Mouse (Mus musculus) midbrain, embryonic 11.5 days (tissue): ENCODE measurements around the gene Palm. TPM values are rescaled to one million over a fixed set of nuclear protein-coding genes. Genes with fewer than 3 reads are reported as not detected.

ENCODE experiments used
- ATAC-seq: fragments of 200-750 bp; cut with Nextera tagmentation; 2 replicates; pipeline ENCODE4 v1.8.0; 2017; ENCODE audit warnings: moderate TSS enrichment, moderate library complexity; ENCODE audit not compliant: low FRiP score
- DNase-seq: peaks from one replicate; pipeline ENCODE4 v3.0.0; 2015; ENCODE audit warnings: low spot score; ENCODE audit errors: missing footprints
- H3K27ac ChIP-seq: fragments of 300-500 bp; sonication (generic); 2 replicates; pipeline ENCODE4 v1.5.1; 2014; ENCODE audit warnings: low read depth, low read length
- H3K27me3 ChIP-seq: fragments of 300-500 bp; sonication (generic); 2 replicates; pipeline ENCODE4 v1.6.1; 2014; ENCODE audit warnings: mild to moderate bottlenecking, low read length, moderate library complexity, mixed read lengths; ENCODE audit not compliant: control insufficient read depth, insufficient read depth
- H3K36me3 ChIP-seq: fragments of 300-500 bp; sonication (generic); 2 replicates; pipeline ENCODE4 v1.6.1; 2014; ENCODE audit warnings: mild to moderate bottlenecking, low read length, moderate library complexity, mixed read lengths; ENCODE audit not compliant: control insufficient read depth, insufficient read depth
- H3K4me1 ChIP-seq: fragments of 300-500 bp; sonication (generic); 2 replicates; pipeline ENCODE4 v1.6.1; 2014; ENCODE audit warnings: low read length; ENCODE audit not compliant: control insufficient read depth, insufficient read depth
- H3K4me2 ChIP-seq: fragments of 300-500 bp; sonication (generic); 2 replicates; pipeline ENCODE4 v1.6.1; 2014; ENCODE audit warnings: mild to moderate bottlenecking, moderate library complexity
- H3K4me3 ChIP-seq: fragments of 300-500 bp; sonication (generic); 2 replicates; pipeline ENCODE4 v1.5.1; 2014; ENCODE audit warnings: low read depth, low read length
- H3K9ac ChIP-seq: fragments of 300-500 bp; sonication (generic); 2 replicates; pipeline ENCODE4 v1.6.1; 2014; ENCODE audit warnings: low read length
- H3K9me3 ChIP-seq: fragments of 300-500 bp; sonication (generic); 2 replicates; pipeline ENCODE4 v1.6.1; 2016; ENCODE audit warnings: low read length; ENCODE audit not compliant: control insufficient read depth
- WGBS: fragments of 180-500 bp; shearing (Covaris S2); extraction: QIAGEN DNeasy Blood & Tissue Kit; methylation state at CpG from one replicate; pipeline ENCODE4 v1.1.7; 2014; 5-methylcytosine and 5-hydroxymethylcytosine counted together
- polyA plus RNA-seq: library from polyadenylated mRNA; unstranded; fragments of >200 nt; fragmentation: Nextera tagmentation; extraction: Ambion mirVana; gene quantifications from 2 replicates; pipeline ENCODE4 v1.2.1, GENCODE M21; 2014

Palm gene
- polyA plus RNA-seq, 1 experiment from 2014 or later, result 129 TPM

DNA sequence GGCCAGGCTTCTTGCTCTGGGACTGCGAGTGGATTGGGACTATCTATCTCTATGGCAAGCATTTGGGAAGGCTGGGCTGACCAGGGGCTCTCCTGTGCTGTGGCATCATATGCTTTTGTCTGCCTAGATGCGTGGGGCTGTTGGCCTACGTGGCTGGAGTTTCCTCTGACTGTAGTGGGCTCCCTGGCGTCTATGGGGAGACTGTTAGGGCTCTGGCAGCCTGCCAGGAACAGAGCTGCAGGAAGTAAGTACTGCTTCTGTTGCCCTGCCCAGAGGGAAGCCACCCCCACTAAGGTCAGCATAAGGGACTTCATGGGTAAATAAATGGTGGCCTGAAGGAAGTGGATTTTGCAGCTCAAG, 64.1 kb downstream of the Palm start:
- H3K9ac ChIP-seq, result peak overlapping the region; percentile 100; the same call in 1 of the 2 replicates
- DNase-seq, result no peak
- 64% methylated on average over 4 of the region's 4 CpGs for WGBS

GRCm38 (mm10) chr10:79857894-79858293, 64.5 kb downstream of the Palm start:
- Histone ChIP-seq H3K4me3 (no peak overlapping the region), H3K36me3 (peaks cover 41% of the 10 kb centered on the region), H3K27ac (no peak overlapping the region), H3K4me2 (peak overlapping the region; percentile 97; the same call in 1 of the 2 replicates), H3K27me3 (no peaks in the 10 kb centered on the region), H3K9me3 (no peaks in the 10 kb centered on the region), H3K9ac (peak overlapping the region; percentile 14; the same call in 1 of the 2 replicates), H3K4me1 (peaks cover 29% of the 10 kb centered on the region)
- no peak for ATAC-seq
- no peak for DNase-seq
- 86% methylated on average over 2 of the region's 2 CpGs for WGBS

More for the DNA sequence above, 64.1 kb downstream of the Palm start:
- Histone ChIP-seq H3K4me3 (peak overlapping the region; percentile 100), H3K36me3 (peaks cover 36% of the 10 kb centered on the region), H3K27me3 (no peaks in the 10 kb centered on the region), H3K27ac (no peak overlapping the region), H3K4me2 (peak overlapping the region; percentile 97), H3K4me1 (peaks cover 34% of the 10 kb centered on the region), H3K9me3 (no peaks in the 10 kb centered on the region)
- ATAC-seq, result no peak

GRCm38 (mm10) chr10:79858416-79859074, 65.2 kb downstream of the Palm start:
- H3K4me3 ChIP-seq, result no peak overlapping the region
- ATAC-seq, result no peak
- H3K4me1 ChIP-seq, result peaks cover 25% of the 10 kb centered on the region
- no peaks in the 10 kb centered on the region for H3K9me3 ChIP-seq
- 75% methylated on average over 17 of the region's 17 CpGs for WGBS
- H3K4me2 ChIP-seq, result no peak overlapping the region
- peaks cover 46% of the 10 kb centered on the region for H3K36me3 ChIP-seq
- H3K27ac ChIP-seq, result no peak overlapping the region
- H3K27me3 ChIP-seq, result no peaks in the 10 kb centered on the region
- DNase-seq, result no peak
- H3K9ac ChIP-seq, result no peak overlapping the region

GRCm38 (mm10) chr10:79859116-79859515, 65.7 kb downstream of the Palm start:
- Histone ChIP-seq H3K4me1 (peaks cover 25% of the 10 kb centered on the region), H3K27ac (no peak overlapping the region), H3K4me3 (no peak overlapping the region), H3K9me3 (no peaks in the 10 kb centered on the region), H3K9ac (no peak overlapping the region), H3K36me3 (peaks cover 46% of the 10 kb centered on the region), H3K27me3 (no peaks in the 10 kb centered on the region), H3K4me2 (no peak overlapping the region)
- DNase-seq (no peak), ATAC-seq (no peak)
- 92% methylated on average over 11 of the region's 11 CpGs for WGBS

DNA sequence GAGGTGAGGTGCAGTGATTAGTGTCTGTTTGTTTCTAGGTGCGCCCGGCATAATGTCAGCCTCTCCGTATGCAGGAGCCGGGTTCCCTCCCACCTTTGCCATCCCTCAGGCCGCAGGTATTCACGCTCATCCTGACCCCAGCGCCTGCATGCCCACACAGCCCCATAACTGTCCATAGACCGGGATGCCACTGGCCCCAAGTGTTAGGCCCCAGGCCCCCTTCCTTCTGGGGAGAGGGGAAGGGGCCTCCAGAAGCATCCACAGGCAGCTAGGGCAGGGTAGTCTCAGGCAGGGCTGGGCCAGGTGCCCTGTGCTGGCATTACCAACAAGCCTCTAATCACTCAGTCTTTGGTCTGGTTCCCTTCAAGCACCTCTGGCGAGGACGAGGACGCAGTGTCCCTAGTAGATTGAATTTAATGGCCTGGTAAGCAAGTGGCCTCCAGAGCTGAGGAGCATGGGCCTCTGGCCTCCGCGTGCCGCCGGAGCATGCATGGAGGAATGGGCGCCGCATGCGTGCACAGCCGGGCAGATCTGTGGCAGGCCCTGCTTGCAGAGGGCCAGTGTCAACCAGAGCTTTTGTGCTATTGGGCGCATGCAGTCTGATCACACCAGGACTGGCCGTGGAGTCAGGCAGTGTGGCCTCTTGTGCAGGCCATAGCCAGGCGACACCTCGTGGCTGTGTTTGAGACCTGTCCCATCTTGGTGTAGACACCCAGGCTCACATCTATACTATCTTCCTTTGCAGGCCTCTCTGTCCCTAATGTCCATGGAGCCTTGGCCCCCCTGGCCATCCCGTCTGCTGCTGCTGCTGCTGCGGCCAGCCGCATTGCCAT, 66.9 kb downstream of the Palm start:
- DNase-seq (no peak), ATAC-seq (no peak)
- Histone ChIP-seq H3K4me2 (no peak overlapping the region), H3K9me3 (no peaks in the 10 kb centered on the region), H3K4me3 (no peak overlapping the region), H3K9ac (no peak overlapping the region), H3K36me3 (peaks cover 48% of the 10 kb centered on the region), H3K27ac (no peak overlapping the region), H3K27me3 (no peaks in the 10 kb centered on the region), H3K4me1 (peaks cover 25% of the 10 kb centered on the region)
- WGBS, result 93% methylated on average over 26 of the region's 26 CpGs

DNA sequence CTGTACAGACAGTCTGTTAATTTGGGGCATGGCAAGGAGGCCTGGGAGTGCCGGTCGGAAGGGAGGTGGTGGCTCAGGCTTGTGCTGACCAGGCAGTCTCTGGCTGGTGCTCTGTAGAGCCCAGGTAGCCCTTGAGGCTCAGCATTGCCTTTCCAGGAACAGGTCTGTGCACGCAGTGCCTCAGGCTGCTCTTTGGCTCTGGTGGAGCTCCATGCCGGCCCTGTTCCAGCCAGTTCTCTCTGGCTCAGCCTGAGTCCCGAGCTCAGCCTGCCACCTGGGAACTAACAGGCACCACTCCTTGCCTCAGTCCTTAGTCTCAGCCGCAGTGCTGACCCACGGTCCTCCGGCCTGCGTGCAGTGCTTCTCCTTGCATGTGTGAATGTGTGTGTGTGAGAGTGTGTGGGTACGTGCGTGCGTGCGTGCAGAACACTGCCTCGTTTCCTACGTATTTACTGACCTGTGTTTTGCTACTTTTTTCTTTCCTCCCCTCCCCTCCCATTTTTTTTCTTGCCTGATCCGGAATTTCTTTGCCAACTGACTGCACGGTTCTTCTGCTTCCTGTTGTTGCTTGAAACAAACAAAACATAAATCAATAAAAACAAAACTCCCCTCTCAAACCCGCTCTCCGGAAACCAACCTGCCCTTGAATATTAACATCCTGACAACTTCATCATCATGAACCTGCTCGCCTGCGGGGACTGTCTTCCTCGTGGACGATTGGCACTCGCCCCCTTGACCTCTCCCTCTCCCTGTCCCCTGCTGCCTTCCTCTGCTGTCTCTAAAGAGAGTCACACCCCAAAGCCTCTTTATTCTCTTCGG, 68.1 kb downstream of the Palm start:
- WGBS, result 85% methylated on average over 25 of the region's 25 CpGs
- DNase-seq (no peak), ATAC-seq (no peak)
- H3K36me3 ChIP-seq, result peaks cover 55% of the 10 kb centered on the region
- H3K4me1 ChIP-seq, result peaks cover 20% of the 10 kb centered on the region
- H3K9ac ChIP-seq, result no peak overlapping the region
- H3K27me3 ChIP-seq, result no peaks in the 10 kb centered on the region
- H3K27ac ChIP-seq, result no peak overlapping the region
- H3K9me3 ChIP-seq, result no peaks in the 10 kb centered on the region
- H3K4me3 ChIP-seq, result no peak overlapping the region
- no peak overlapping the region for H3K4me2 ChIP-seq

DNA sequence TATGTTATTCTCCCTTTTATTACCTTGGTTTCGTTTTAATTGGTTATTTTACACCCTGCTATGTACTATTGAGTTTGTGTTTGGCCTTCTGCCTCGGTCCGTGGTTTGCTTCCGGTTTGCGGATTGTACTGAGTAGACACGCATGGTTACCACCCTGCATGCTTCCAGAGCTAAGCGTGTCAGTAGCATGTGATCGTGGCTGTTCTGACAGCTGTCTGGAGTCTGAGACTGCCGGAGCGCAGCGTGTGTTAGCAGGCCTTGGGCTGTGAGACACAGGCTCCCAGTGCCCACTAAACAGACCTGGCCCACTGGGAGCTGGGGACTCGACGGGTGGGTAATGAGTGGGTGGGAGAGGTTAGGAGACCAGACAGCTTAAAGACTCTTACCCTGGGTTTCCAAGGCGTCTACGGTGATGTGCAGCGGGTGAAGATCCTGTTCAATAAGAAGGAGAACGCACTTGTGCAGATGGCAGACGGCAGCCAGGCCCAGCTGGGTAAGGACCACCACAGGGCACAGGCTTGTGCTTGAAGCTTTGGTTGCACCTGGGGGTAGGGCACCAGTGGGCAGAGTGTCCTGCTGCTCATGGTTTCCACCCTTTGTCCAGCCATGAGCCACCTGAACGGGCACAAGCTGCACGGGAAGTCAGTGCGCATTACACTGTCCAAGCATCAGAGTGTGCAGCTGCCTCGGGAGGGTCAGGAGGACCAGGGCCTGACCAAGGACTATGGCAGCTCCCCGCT, 68.8 kb downstream of the Palm start:
- peaks cover 57% of the 10 kb centered on the region for H3K36me3 ChIP-seq
- no peak overlapping the region for H3K4me3 ChIP-seq
- H3K4me1 ChIP-seq, result peaks cover 12% of the 10 kb centered on the region
- DNase-seq, result no peak
- no peak overlapping the region for H3K27ac ChIP-seq
- H3K9me3 ChIP-seq, result no peaks in the 10 kb centered on the region
- no peak overlapping the region for H3K4me2 ChIP-seq
- no peaks in the 10 kb centered on the region for H3K27me3 ChIP-seq
- H3K9ac ChIP-seq, result no peak overlapping the region
- no peak for ATAC-seq
- 89% methylated on average over 23 of the region's 23 CpGs for WGBS

DNA sequence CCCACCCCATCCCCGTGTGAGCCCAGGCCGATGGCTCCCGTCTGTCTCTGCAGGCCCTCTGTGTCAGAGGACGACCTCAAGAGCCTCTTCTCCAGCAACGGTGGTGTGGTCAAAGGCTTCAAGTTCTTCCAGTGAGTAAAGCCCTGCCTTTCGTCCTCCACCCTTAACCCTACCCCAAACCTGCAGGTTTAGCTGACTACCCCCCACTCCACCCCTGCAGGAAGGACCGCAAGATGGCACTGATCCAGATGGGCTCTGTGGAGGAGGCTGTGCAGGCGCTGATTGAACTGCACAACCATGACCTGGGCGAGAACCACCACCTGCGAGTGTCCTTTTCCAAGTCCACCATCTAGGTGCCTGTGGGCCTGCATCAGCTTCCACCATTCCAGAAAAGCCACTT, 69.6 kb downstream of the Palm start:
- H3K36me3 ChIP-seq, result peaks cover 53% of the 10 kb centered on the region
- no peak overlapping the region for H3K4me2 ChIP-seq
- peaks cover 5% of the 10 kb centered on the region for H3K4me1 ChIP-seq
- no peak overlapping the region for H3K4me3 ChIP-seq
- no peak overlapping the region for H3K27ac ChIP-seq
- DNase-seq, result no peak
- ATAC-seq, result no peak
- no peaks in the 10 kb centered on the region for H3K27me3 ChIP-seq
- H3K9me3 ChIP-seq, result no peaks in the 10 kb centered on the region
- H3K9ac ChIP-seq, result no peak overlapping the region
- WGBS, result 83% methylated on average over 10 of the region's 10 CpGs
